Mouse (Mus musculus) hindbrain, embryonic 13.5 days (tissue): ENCODE measurements at regions not wholly inside any gene's neighbourhood (a gene's known extent, or its start where the extent isn't known, plus 50 kb on each side); places are given as distances from the start of the nearest gene placed in this dataset.

Experiments
- ATAC-seq: fragments of 200-750 bp; cut with Nextera tagmentation; 2 replicates; pipeline ENCODE4 v1.8.0; 2017; ENCODE audit warnings: moderate TSS enrichment; ENCODE audit not compliant: low FRiP score
- H3K27ac ChIP-seq: fragments of 300-500 bp; sonication (generic); 2 replicates; pipeline ENCODE4 v1.5.1; 2015; ENCODE audit warnings: inconsistent platforms, mild to moderate bottlenecking, moderate library complexity
- H3K27me3 ChIP-seq: fragments of 300-500 bp; sonication (generic); 2 replicates; pipeline ENCODE4 v1.6.1; 2015; ENCODE audit warnings: mild to moderate bottlenecking, inconsistent platforms
- H3K36me3 ChIP-seq: fragments of 300-500 bp; sonication (generic); 2 replicates; pipeline ENCODE4 v1.6.1; 2015; ENCODE audit warnings: mild to moderate bottlenecking, inconsistent platforms
- H3K4me1 ChIP-seq: fragments of 300-500 bp; sonication (generic); replicated peaks from 2 replicates; pipeline ENCODE4 v1.6.1; 2015; ENCODE audit warnings: inconsistent platforms
- H3K4me2 ChIP-seq: fragments of 300-500 bp; sonication (generic); 2 replicates; pipeline ENCODE4 v1.6.1; 2015; ENCODE audit warnings: inconsistent platforms, mild to moderate bottlenecking, moderate library complexity
- H3K4me3 ChIP-seq: fragments of 300-500 bp; sonication (generic); 2 replicates; pipeline ENCODE4 v1.5.1; 2015; ENCODE audit warnings: mild to moderate bottlenecking, inconsistent platforms
- H3K9ac ChIP-seq: fragments of 300-500 bp; sonication (generic); 2 replicates; pipeline ENCODE4 v1.6.1; 2015; ENCODE audit warnings: mild to moderate bottlenecking, inconsistent platforms
- H3K9me3 ChIP-seq: fragments of 300-500 bp; sonication (generic); 2 replicates; pipeline ENCODE4 v1.6.1; 2016; ENCODE audit warnings: inconsistent platforms
- WGBS: fragments of 180-500 bp; shearing (Covaris S2); methylation state at CpG from one replicate; pipeline ENCODE4 v1.1.7; 2015; 5-methylcytosine and 5-hydroxymethylcytosine counted together

- no peak overlapping the region for H3K9ac ChIP-seq
- no peak overlapping the region for H3K4me2 ChIP-seq
- no peak overlapping the region for H3K27ac ChIP-seq
- WGBS: 88% methylated on average over 6 of the region's 6 CpGs
- no peaks in the 10 kb centered on the region for H3K9me3 ChIP-seq
- ATAC-seq: no peak
- H3K4me1 ChIP-seq: no peaks in the 10 kb centered on the region
- no peaks in the 10 kb centered on the region for H3K27me3 ChIP-seq
- no peak overlapping the region for H3K4me3 ChIP-seq
- no peaks in the 10 kb centered on the region for H3K36me3 ChIP-seq
These were observed 144.6 kb upstream of the Sash1 start for GRCm38 (mm10) chr10:9030486-9030885.

GRCm38 (mm10) chr10:9029506-9029905, 143.6 kb upstream of the Sash1 start:
- Histone ChIP-seq H3K36me3 (no peaks in the 10 kb centered on the region), H3K27me3 (no peaks in the 10 kb centered on the region), H3K4me2 (no peak overlapping the region), H3K9ac (no peak overlapping the region), H3K9me3 (no peaks in the 10 kb centered on the region), H3K4me3 (no peak overlapping the region), H3K4me1 (no peaks in the 10 kb centered on the region), H3K27ac (no peak overlapping the region)
- ATAC-seq: no peak
- WGBS: 87% methylated on average over 6 of the region's 6 CpGs

GRCm38 (mm10) chr10:9027070-9027807, 141.4 kb upstream of the Sash1 start:
- no peak for ATAC-seq
- Histone ChIP-seq H3K36me3 (no peaks in the 10 kb centered on the region), H3K9ac (no peak overlapping the region), H3K4me1 (no peaks in the 10 kb centered on the region), H3K4me3 (no peak overlapping the region), H3K9me3 (no peaks in the 10 kb centered on the region), H3K27me3 (no peaks in the 10 kb centered on the region), H3K27ac (no peak overlapping the region), H3K4me2 (no peak overlapping the region)
- WGBS: 88% methylated on average over 12 of the region's 12 CpGs

GRCm38 (mm10) chr10:9014810-9015505, 129.1 kb upstream of the Sash1 start:
- Histone ChIP-seq H3K9me3 (no peaks in the 10 kb centered on the region), H3K4me1 (peaks cover 5% of the 10 kb centered on the region; the same call in 1 of the 2 replicates), H3K9ac (no peak overlapping the region), H3K27me3 (no peaks in the 10 kb centered on the region), H3K36me3 (no peaks in the 10 kb centered on the region), H3K27ac (no peak overlapping the region), H3K4me2 (no peak overlapping the region), H3K4me3 (no peak overlapping the region)
- ATAC-seq: no peak
- WGBS: 71% methylated on average over 11 of the region's 11 CpGs

GRCm38 (mm10) chr10:9013549-9013925, 127.7 kb upstream of the Sash1 start:
- H3K27me3 ChIP-seq: no peaks in the 10 kb centered on the region
- H3K9me3 ChIP-seq: no peaks in the 10 kb centered on the region
- H3K4me3 ChIP-seq: no peak overlapping the region
- H3K36me3 ChIP-seq: no peaks in the 10 kb centered on the region
- H3K27ac ChIP-seq: no peak overlapping the region
- WGBS: 45% methylated on average over 3 of the region's 3 CpGs
- no peak overlapping the region for H3K9ac ChIP-seq
- peaks cover 5% of the 10 kb centered on the region; the same call in 1 of the 2 replicates for H3K4me1 ChIP-seq
- no peak for ATAC-seq
- H3K4me2 ChIP-seq: no peak overlapping the region

- H3K27me3 ChIP-seq: no peaks in the 10 kb centered on the region
- peaks cover 8% of the 10 kb centered on the region; the same call in 1 of the 2 replicates for H3K4me1 ChIP-seq
- no peak overlapping the region for H3K4me2 ChIP-seq
- 37% methylated on average over 5 of the region's 5 CpGs for WGBS
- H3K27ac ChIP-seq: no peak overlapping the region
- no peak for ATAC-seq
- no peak overlapping the region for H3K9ac ChIP-seq
- H3K36me3 ChIP-seq: no peaks in the 10 kb centered on the region
- H3K4me3 ChIP-seq: no peak overlapping the region
- no peaks in the 10 kb centered on the region for H3K9me3 ChIP-seq
These were observed 127.1 kb upstream of the Sash1 start for GRCm38 (mm10) chr10:9012829-9013548.

GRCm38 (mm10) chr10:9011906-9012305, 126.0 kb upstream of the Sash1 start:
- Histone ChIP-seq H3K27ac (no peak overlapping the region), H3K4me2 (no peak overlapping the region), H3K4me3 (no peak overlapping the region), H3K27me3 (no peaks in the 10 kb centered on the region), H3K9me3 (no peaks in the 10 kb centered on the region), H3K4me1 (peaks cover 10% of the 10 kb centered on the region; the same call in 1 of the 2 replicates), H3K9ac (no peak overlapping the region), H3K36me3 (no peaks in the 10 kb centered on the region)
- 81% methylated on average over 2 of the region's 2 CpGs for WGBS
- ATAC-seq: no peak

- H3K27ac ChIP-seq: no peak overlapping the region
- H3K4me3 ChIP-seq: no peak overlapping the region
- no peak overlapping the region for H3K4me2 ChIP-seq
- no peaks in the 10 kb centered on the region for H3K27me3 ChIP-seq
- no peak for ATAC-seq
- no peaks in the 10 kb centered on the region for H3K36me3 ChIP-seq
- peaks cover 10% of the 10 kb centered on the region; the same call in 1 of the 2 replicates for H3K4me1 ChIP-seq
- 77% methylated on average over 13 of the region's 13 CpGs for WGBS
- no peak overlapping the region for H3K9ac ChIP-seq
- H3K9me3 ChIP-seq: no peaks in the 10 kb centered on the region
These were observed 124.3 kb upstream of the Sash1 start for GRCm38 (mm10) chr10:9010191-9010590.

- H3K4me1 ChIP-seq: 0 out of 2 replicates have a peak, but pooled peaks cover 5% of the 10 kb centered on the region
- no peak overlapping the region for H3K27ac ChIP-seq
- H3K9ac ChIP-seq: no peak overlapping the region
- H3K9me3 ChIP-seq: no peaks in the 10 kb centered on the region
- H3K4me2 ChIP-seq: no peak overlapping the region
- no peaks in the 10 kb centered on the region for H3K36me3 ChIP-seq
- no peak overlapping the region for H3K4me3 ChIP-seq
- no peak for ATAC-seq
- H3K27me3 ChIP-seq: no peaks in the 10 kb centered on the region
- 78% methylated on average over 10 of the region's 10 CpGs for WGBS
These were observed 119.5 kb upstream of the Sash1 start for GRCm38 (mm10) chr10:9005140-9005909.

- H3K4me2 ChIP-seq: no peak overlapping the region
- no peaks in the 10 kb centered on the region for H3K9me3 ChIP-seq
- WGBS: 85% methylated on average over 5 of the region's 5 CpGs
- H3K9ac ChIP-seq: no peak overlapping the region
- no peak overlapping the region for H3K4me3 ChIP-seq
- no peaks in the 10 kb centered on the region for H3K36me3 ChIP-seq
- 0 out of 2 replicates have a peak, but pooled peaks cover 5% of the 10 kb centered on the region for H3K4me1 ChIP-seq
- no peak overlapping the region for H3K27ac ChIP-seq
- no peak for ATAC-seq
- no peaks in the 10 kb centered on the region for H3K27me3 ChIP-seq
These were observed 116.4 kb upstream of the Sash1 start for GRCm38 (mm10) chr10:9002261-9002660.

- no peak for ATAC-seq
- 34% methylated on average over 5 of the region's 5 CpGs for WGBS
- no peak overlapping the region for H3K4me2 ChIP-seq
- no peak overlapping the region for H3K27ac ChIP-seq
- no peak overlapping the region for H3K9ac ChIP-seq
- H3K9me3 ChIP-seq: no peaks in the 10 kb centered on the region
- H3K4me1 ChIP-seq: 0 out of 2 replicates have a peak, but pooled peaks cover 5% of the 10 kb centered on the region
- H3K36me3 ChIP-seq: no peaks in the 10 kb centered on the region
- no peaks in the 10 kb centered on the region for H3K27me3 ChIP-seq
- H3K4me3 ChIP-seq: no peak overlapping the region
These were observed 113.0 kb upstream of the Sash1 start for GRCm38 (mm10) chr10:8998758-8999398.
